Mouse (Mus musculus): ENCODE measurements around the gene Stil.

Stil gene

DNA sequence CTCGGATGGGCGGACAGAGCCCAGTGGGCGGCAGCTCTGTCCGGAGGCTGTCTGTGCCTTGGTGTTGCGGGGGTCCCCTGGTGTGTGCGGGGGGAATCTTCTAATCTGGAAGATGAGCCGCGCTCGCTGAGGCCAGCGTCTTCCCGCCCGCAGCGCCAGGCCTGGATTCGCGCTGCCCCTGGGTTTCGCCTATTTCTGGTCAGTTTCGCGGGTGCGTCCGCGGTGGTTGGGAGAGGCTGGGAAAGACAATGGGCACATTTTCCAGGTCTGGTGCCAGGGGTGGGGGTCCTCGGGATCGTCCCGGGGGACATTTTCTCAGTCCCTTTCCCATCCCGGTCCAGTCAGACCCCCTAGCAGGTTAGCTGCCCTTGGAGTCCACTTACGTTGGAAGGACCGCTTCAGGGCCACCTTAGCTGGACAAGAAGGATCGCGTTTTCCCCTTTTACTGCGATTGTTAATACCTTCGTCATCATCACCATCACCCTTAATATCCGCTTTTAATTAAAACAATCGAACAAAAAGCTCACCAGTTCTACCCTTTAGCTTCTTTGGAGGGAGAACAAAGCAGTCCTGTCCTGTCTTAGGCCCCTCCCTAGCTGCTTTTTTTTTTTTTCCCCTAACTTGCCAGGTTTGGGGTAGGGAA is 57.8 kb downstream of the Stil start:
- no peaks in the 10 kb centered on the region; the same call in 1 of the 2 replicates for H3K27me3 ChIP-seq (ENCODE audit: control insufficient read depth, insufficient read depth, low read length, poor library complexity, severe bottlenecking)
- H3K36me3 ChIP-seq (ENCODE audit: control insufficient read depth, insufficient read depth, low read length, poor library complexity, severe bottlenecking) = no peaks in the 10 kb centered on the region
- DNase-seq (ENCODE audit: low read depth, low spot score) = peak; percentile 18

GRCm38 (mm10) chr4:115058317-115058761 is 58.4 kb downstream of the Stil start:
- H3K27me3 ChIP-seq (ENCODE audit: control insufficient read depth, insufficient read depth, low read length, poor library complexity, severe bottlenecking) = no peaks in the 10 kb centered on the region; the same call in none of the 2 replicates
- DNase-seq (ENCODE audit: low read depth, low spot score) = peak; percentile 34
- H3K36me3 ChIP-seq (ENCODE audit: control insufficient read depth, insufficient read depth, low read length, poor library complexity, severe bottlenecking) = no peaks in the 10 kb centered on the region

- Histone ChIP-seq H3K27me3 (ENCODE audit: control insufficient read depth, insufficient read depth, low read length, poor library complexity, severe bottlenecking) (no peaks in the 10 kb centered on the region; the same call in none of the 2 replicates), H3K36me3 (ENCODE audit: control insufficient read depth, insufficient read depth, low read length, poor library complexity, severe bottlenecking) (no peaks in the 10 kb centered on the region)
- no peak for DNase-seq (ENCODE audit: low read depth, low spot score)
These were observed 59.1 kb downstream of the Stil start for GRCm38 (mm10) chr4:115058871-115059590.

- DNase-seq (ENCODE audit: low read depth, low spot score) = no peak
- H3K27me3 ChIP-seq (ENCODE audit: control insufficient read depth, insufficient read depth, low read length, poor library complexity, severe bottlenecking) = no peaks in the 10 kb centered on the region; the same call in none of the 2 replicates
- H3K36me3 ChIP-seq (ENCODE audit: control insufficient read depth, insufficient read depth, low read length, poor library complexity, severe bottlenecking) = no peaks in the 10 kb centered on the region
These were observed 59.9 kb downstream of the Stil start for GRCm38 (mm10) chr4:115059871-115060270.

DNA sequence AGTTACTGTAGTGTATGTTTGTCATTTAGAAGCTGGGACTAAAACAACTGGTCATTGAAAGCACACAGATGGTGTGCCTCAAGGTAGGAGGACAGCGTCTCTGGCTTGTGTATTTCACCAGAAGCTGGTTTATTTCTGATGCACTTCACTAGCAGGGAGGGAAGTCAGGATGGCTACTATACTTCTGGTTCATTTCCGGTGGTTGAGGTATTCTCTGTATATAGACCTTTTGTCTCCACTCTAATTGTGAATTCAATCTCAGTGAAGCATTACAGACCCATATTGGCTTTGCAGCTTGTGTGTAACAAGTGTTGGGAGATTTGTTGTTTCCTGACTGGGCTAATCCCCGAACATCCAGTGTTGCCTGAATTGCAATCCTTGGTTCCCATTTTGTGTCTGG is 60.8 kb downstream of the Stil start:
- no peaks in the 10 kb centered on the region; the same call in none of the 2 replicates for H3K27me3 ChIP-seq (ENCODE audit: control insufficient read depth, insufficient read depth, low read length, poor library complexity, severe bottlenecking)
- no peak for DNase-seq (ENCODE audit: low read depth, low spot score)

DNA sequence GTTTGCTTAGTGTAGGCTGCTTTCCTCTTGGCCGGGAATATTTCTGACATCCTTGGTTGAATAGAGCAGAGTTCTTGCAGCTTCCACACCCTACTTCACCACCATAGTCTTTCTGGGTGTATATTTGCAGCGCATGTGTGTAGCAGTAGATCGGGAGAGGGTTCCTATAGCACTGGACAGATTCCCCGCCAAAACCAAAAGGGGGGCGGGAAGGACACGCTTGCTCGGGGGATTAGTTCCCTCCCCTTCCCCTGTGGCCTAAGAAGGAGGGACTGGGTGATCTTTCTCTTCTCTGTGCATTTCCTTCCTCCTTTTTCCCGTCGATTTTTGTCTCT is 62.5 kb downstream of the Stil start:
- no peak for DNase-seq (ENCODE audit: low read depth, low spot score)
- no peaks in the 10 kb centered on the region for H3K36me3 ChIP-seq (ENCODE audit: control insufficient read depth, insufficient read depth, low read length, poor library complexity, severe bottlenecking)

More for the DNA sequence above, 60.8 kb downstream of the Stil start:
- H3K36me3 ChIP-seq (ENCODE audit: control insufficient read depth, insufficient read depth, low read length, poor library complexity, severe bottlenecking) = no peaks in the 10 kb centered on the region

DNA sequence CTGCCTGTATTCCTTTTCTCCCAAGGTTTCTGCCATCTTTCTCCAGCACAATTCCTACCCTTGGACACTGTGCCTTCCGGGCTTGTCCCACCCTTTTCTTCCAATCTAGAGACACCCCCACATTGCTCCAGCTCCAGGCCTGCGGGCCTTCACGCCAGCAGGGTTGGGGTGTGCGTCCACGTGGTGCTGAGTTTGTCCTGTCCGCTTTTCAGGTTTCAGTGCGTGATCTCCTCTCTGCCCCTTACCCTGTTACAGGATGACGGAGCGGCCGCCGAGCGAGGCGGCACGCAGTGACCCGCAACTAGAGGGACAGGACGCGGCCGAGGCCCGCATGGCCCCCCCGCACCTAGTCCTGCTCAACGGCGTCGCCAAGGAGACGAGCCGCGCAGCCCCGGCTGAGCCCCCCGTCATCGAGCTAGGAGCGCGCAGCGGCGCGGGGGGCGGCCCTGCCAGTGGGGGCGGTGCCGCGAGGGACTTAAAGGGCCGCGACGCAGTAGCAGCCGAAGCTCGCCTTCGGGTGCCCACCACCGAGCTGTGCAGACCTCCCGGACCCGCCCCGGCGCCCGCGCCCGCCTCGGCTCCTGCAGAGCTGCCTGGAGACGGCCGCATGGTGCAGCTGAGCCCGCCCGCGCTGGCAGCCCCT is 63.0 kb downstream of the Stil start:
- no peaks in the 10 kb centered on the region for H3K36me3 ChIP-seq (ENCODE audit: control insufficient read depth, insufficient read depth, low read length, poor library complexity, severe bottlenecking)
- no peaks in the 10 kb centered on the region; the same call in 1 of the 2 replicates for H3K27me3 ChIP-seq (ENCODE audit: control insufficient read depth, insufficient read depth, low read length, poor library complexity, severe bottlenecking)
- peak; percentile 23 for DNase-seq (ENCODE audit: low read depth, low spot score)

More for the DNA sequence above, 62.5 kb downstream of the Stil start:
- no peaks in the 10 kb centered on the region; the same call in 1 of the 2 replicates for H3K27me3 ChIP-seq (ENCODE audit: control insufficient read depth, insufficient read depth, low read length, poor library complexity, severe bottlenecking)

DNA sequence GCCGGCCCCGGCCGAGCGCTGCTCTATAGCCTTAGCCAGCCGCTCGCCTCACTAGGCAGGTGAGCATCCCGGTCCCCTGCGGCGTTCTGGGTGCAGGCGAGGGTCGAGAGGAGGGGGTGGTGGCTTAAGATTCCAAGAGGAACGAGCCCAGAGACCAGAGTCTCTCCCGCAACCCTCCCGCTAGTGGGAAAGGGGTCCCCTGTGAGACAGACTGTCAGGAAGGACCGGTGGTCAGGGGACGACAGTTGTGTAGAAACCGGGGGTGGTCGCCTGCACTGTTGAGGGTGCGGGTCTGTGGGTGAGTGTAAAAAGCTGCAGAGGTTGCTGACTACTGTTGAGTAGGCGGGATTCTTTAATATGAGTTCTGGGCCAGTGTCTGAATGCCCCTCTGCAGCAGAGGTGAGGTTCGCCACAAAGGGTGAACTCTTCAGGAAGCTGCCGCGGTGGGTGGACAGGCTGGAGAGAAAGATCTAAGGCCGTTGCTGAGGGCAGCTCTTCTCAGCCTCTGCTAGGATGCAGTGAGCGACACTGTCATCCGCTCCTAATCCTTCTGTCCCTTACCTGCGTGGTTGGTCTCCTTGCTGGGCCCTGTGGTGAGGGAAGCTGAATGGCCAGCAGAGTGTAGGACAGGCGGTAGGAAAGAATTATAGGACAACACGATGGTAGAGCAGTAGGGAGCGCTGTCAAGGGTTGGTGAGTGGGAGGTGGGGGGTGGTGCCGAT is 63.7 kb downstream of the Stil start:
- DNase-seq (ENCODE audit: low read depth, low spot score) = no peak
- no peaks in the 10 kb centered on the region for H3K36me3 ChIP-seq (ENCODE audit: control insufficient read depth, insufficient read depth, low read length, poor library complexity, severe bottlenecking)
- no peaks in the 10 kb centered on the region; the same call in 1 of the 2 replicates for H3K27me3 ChIP-seq (ENCODE audit: control insufficient read depth, insufficient read depth, low read length, poor library complexity, severe bottlenecking)

GRCm38 (mm10) chr4:115071668-115072067 is 71.7 kb downstream of the Stil start:
- no peak for DNase-seq (ENCODE audit: low read depth, low spot score)
- H3K36me3 ChIP-seq (ENCODE audit: control insufficient read depth, insufficient read depth, low read length, poor library complexity, severe bottlenecking) = no peaks in the 10 kb centered on the region
- no peaks in the 10 kb centered on the region for H3K27me3 ChIP-seq (ENCODE audit: control insufficient read depth, insufficient read depth, low read length, poor library complexity, severe bottlenecking)

- DNase-seq (ENCODE audit: low read depth, low spot score) = no peak
- H3K36me3 ChIP-seq (ENCODE audit: control insufficient read depth, insufficient read depth, low read length, poor library complexity, severe bottlenecking) = no peaks in the 10 kb centered on the region
- no peaks in the 10 kb centered on the region for H3K27me3 ChIP-seq (ENCODE audit: control insufficient read depth, insufficient read depth, low read length, poor library complexity, severe bottlenecking)
These were observed 74.8 kb downstream of the Stil start for GRCm38 (mm10) chr4:115074789-115075188.

DNA sequence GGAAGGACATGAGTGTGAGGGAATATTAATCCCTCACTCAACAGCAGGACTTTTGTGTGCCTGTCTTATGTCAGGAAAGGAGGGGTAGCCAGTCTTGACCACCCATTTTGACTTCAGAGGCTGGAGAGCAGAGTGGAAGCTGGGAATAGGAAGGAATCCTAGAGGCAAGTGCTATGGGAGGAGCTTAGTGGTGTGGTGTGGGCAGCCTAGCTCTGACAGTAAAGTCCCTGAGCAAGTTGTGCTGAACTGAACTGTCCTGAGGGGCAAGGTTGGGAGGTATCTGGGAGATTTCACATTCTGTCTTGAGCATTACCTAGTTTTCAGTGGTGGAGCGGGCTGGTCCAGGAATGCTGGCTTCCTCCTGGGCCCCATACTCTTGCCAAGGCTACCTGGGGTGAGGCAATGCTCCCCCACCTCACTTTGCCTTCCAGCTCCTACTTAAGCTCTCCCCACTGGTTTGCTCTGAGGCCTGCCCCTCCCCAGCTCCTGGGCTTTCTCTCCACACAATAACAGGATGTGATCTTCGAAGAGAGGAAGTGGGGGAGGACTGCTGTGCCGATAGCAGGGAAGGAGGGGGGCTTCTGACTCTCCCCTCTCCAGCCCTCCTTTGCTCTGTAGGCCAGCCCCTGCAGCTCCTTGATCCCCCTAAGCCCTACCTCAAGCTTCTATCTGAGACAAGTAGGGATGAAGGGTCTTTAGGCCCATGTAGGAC is 75.4 kb downstream of the Stil start:
- Histone ChIP-seq H3K36me3 (ENCODE audit: control insufficient read depth, insufficient read depth, low read length, poor library complexity, severe bottlenecking) (no peaks in the 10 kb centered on the region), H3K27me3 (ENCODE audit: control insufficient read depth, insufficient read depth, low read length, poor library complexity, severe bottlenecking) (no peaks in the 10 kb centered on the region)
- no peak for DNase-seq (ENCODE audit: low read depth, low spot score)

- Histone ChIP-seq H3K36me3 (ENCODE audit: control insufficient read depth, insufficient read depth, low read length, poor library complexity, severe bottlenecking) (no peaks in the 10 kb centered on the region), H3K27me3 (ENCODE audit: control insufficient read depth, insufficient read depth, low read length, poor library complexity, severe bottlenecking) (no peaks in the 10 kb centered on the region)
- no peak for DNase-seq (ENCODE audit: low read depth, low spot score)
These were observed 79.2 kb downstream of the Stil start for GRCm38 (mm10) chr4:115078892-115079820.

- H3K27me3 ChIP-seq (ENCODE audit: control insufficient read depth, insufficient read depth, low read length, poor library complexity, severe bottlenecking) = no peaks in the 10 kb centered on the region
- DNase-seq (ENCODE audit: low read depth, low spot score) = no peak
- no peaks in the 10 kb centered on the region for H3K36me3 ChIP-seq (ENCODE audit: control insufficient read depth, insufficient read depth, low read length, poor library complexity, severe bottlenecking)
These were observed 79.9 kb downstream of the Stil start for GRCm38 (mm10) chr4:115079821-115080349.
